Comparison of ENCODE assay signal across 9 mouse cellular contexts in genomic region chr12:117344266-117345087, GRCm38 (mm10).
DNase-seq lines count a peak whose midpoint lies in the region; TF ChIP-seq lines count a peak whose summit lies in the region.
"Had no signal": no experiment of that assay in that cellular context is flagged by ENCODE, and none has a peak within 500 bp of the region (broad histone marks: within the 10 kb centered on the region; RNA-seq: fewer than 3 reads in every experiment).

No protein-coding gene starts in this region.

- H3K27ac ChIP-seq in layer of hippocampus, adult 2 months, result peak overlapping the region; percentile 97

- no peak for TF ChIP-seq CTCF in layer of hippocampus, adult 2 months (conservative IDR thresholded peaks at IDR 0.05)

- peak; percentile 30 to 38 for DNase-seq in cerebellum, postnatal 10 days
- no peak for DNase-seq in cerebellum, adult 11 months
- DNase-seq in layer of hippocampus, adult 2 months (ENCODE audit: low spot score in 2 of 2), result peak; percentile 41 to 51
- DNase-seq in mesoderm, embryonic 11.5 days (ENCODE audit: low read depth, low spot score), result peak; percentile 67
- DNase-seq in yolk sac, embryonic 10.5 days (ENCODE audit: low spot score), result peak; percentile 4
- DNase-seq in kidney, postnatal 36 days, result no peak
- no peak for DNase-seq in kidney, adult 18-20 months
- no peak for DNase-seq in liver

- no peak overlapping the region; the same call in 1 of the 2 replicates for H3K4me3 ChIP-seq in layer of hippocampus, adult 2 months
- H3K4me3 ChIP-seq: erythroblast, embryonic 14.5 days had no signal

Comparison
In these comparisons a context has a peak if more than half of its experiments do, and no peak if none do; other contexts are left out.
1. DNase-seq: peak in cerebellum, postnatal 10 days (2 of 2), layer of hippocampus, adult 2 months (2 of 2), mesoderm, embryonic 11.5 days (single experiment) and yolk sac, embryonic 10.5 days (single experiment); none in cerebellum, adult 11 months (single experiment), kidney, postnatal 36 days (0 of 2), kidney, adult 18-20 months (single experiment) and liver (single experiment).